Mouse (Mus musculus): ENCODE data around the gene Mrpl48.

GRCm38 (mm10) chr7:100496371-100496770, 111.7 kb downstream of the Mrpl48 start:
- TF ChIP-seq CTCF (IDR thresholded peaks at IDR 0.05; ENCODE audit: extremely low read depth, insufficient read length, insufficient replicate concordance, low read depth, low read length) (no peak), POLR2A (IDR thresholded peaks at IDR 0.05; ENCODE audit: low read depth, low read length) (no peak; the same call in 1 of the 2 replicates)
